Mouse (Mus musculus): ENCODE data around the gene Mtx1.

The Mtx1 gene

DNA sequence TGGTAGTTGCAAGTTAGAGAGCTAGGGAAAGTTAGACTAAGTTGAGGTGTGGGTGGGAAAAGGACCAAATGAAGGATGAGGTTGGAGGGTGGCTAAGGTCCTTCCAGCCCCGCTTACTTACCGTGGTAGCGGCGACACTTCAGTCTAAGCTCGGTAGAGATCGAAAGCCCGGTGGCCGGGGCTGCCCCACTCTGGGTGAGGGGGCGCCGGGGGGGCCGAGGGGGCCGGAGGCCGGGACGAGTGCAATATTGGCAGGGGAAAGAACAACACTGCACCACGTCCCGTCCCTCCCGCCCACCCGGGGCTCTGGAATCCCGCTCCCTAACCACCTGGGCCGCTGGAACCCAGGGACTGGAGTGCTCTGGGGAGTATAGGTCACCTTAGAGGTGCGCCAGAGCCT lies at the start of gene Mtx1:
Gene Mtx1 (minus strand): TSS at position 189 of the 400 bp plus-strand sequence.
- DNase-seq (ENCODE audit: low spot score in 2 of 2): no peak

DNA sequence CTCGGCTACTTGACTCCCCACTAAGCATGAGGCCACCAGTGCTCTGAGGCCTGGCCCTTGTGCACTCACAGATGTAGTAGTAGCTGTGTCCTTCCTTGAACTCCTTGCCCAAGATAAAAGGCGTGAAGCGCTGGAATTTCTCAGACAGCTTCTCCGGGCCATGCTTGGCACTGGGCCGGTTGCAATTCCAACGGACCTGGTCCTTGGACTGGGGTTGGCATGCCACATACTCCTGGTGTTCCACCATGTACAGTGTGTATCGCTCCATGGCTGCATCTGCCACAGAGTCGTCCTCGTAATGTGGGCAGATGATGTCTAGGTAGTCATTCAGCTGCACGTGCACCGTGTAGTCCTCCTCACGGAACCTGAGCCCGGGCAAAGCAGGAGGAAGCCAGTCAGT lies 49.2 kb upstream of the Mtx1 start:
- no peak for DNase-seq (ENCODE audit: low spot score in 2 of 2)

DNA sequence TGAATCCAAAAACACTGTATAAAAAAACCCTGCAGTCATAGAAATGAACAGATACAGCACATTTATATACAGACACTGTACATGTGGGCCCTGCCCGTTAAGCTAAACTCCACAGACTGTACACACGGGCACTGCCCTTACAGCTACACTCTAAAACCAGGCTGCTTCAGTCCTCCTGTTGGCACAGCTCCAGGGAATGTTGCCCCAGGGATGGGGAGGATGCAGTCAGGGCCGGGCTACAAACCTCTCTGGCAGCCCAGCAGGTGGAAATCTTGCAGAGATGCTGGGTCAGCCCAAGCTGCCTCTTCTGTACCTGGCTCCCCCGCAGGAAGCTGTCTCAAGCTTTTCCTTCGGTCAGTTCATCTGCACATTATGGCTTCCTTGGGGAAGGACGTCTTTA lies 44.9 kb upstream of the Mtx1 start:
- no peak for DNase-seq (ENCODE audit: low spot score in 2 of 2)

DNA sequence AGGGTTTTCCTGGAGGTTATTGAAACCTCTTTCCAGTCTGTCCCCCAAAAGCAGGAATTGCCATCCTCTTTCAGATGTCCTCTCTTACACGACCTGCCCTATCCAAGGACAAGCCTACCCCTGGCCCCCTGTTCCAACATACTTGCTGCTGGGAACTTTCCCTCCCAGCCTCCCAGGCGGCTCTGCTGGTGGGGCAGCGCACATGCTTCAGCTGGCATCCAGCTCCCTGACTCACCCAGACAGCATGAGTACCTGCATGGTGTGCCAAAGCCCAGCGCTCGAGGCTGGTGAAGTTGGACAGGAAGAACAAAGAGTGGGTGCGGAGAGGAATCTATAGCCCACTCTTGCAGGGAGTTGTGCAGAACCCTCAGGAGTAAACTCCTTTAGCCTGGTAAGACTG lies 44.0 kb upstream of the Mtx1 start:
- DNase-seq (ENCODE audit: low spot score in 2 of 2): peak in 1 of 2 experiments; percentile 43

DNA sequence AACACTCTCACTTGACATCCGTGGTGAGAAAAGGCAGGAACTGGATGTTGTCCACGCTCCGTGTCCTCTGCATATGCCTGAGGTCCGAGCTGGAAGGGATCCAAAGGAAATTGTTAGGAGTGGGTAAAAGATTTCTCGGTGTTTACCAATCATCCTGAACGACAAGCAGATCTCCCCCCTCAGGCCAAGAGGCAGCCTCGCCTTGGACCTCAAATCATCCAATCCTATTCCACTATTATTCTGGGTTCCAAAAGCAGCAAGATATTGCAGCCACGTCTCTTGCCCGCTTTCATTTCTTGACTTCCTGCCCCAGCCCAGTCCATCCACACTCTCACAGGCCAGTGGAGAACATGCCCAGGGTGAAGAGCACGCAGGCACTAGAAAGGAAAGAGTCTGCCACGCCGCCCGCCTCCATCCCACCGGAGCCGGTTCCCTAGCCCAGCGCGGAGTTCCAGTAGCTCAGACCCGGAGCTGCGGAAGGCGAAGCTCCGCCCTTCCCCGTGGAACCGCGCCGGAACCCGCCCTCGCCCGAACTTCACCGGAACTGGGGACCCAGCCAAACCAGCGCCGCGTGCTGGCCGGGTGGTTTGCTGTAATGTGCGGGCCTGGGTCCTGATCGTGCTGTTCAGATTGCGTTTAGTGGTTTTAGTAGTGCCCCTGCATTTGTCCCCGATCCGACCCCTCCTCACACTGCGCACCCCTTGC lies 43.3 kb upstream of the Mtx1 start, which contains the start of gene Slc50a1:
Gene Slc50a1 (minus strand): TSS at position 520 of the 705 bp plus-strand sequence.
- peak; percentile 70 to 76 for DNase-seq (ENCODE audit: low spot score in 2 of 2)

DNA sequence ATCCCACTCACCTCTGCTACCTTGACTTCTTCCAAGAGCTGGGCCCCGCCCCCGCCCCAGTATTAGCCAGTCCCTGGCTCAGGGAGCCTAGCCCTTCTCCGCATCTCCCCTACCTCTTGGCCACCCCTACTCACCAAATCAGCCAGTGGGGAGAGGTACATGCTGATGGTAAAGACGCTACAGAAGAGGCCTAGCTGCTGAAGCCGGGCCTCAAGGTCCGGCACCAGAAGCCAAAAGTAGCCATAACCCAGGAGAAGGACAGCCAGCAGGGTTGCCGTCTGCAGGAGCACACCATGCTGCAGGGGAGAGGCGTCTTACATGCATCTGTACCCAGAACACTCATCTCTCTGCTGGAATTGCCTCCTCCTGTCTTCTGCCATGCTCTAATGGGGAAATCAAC lies 42.0 kb upstream of the Mtx1 start:
- no peak for DNase-seq (ENCODE audit: low spot score in 2 of 2)

DNA sequence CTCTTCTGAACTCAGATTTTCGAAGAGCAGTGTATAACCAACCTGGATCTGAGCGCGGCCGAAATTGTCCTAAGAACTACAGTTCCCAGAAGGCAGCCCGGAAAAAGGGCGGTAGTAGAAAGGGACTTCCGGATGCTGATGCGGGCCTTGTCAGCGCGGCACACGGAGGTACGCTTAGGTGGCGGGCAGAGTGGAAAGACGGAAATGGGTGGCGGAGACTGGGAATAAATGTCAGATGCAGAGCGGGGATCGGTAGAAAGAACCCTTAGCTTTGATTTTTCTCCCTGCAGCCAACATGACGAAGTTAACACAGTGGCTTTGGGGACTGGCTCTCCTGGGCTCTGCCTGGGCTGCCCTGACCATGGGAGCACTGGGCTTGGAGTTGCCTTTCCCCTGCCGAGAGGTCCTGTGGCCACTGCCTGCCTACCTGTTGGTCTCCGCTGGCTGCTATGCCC lies 39.6 kb upstream of the Mtx1 start:
- peak in 1 of 2 experiments; percentile 66 for DNase-seq (ENCODE audit: low spot score in 2 of 2)

DNA sequence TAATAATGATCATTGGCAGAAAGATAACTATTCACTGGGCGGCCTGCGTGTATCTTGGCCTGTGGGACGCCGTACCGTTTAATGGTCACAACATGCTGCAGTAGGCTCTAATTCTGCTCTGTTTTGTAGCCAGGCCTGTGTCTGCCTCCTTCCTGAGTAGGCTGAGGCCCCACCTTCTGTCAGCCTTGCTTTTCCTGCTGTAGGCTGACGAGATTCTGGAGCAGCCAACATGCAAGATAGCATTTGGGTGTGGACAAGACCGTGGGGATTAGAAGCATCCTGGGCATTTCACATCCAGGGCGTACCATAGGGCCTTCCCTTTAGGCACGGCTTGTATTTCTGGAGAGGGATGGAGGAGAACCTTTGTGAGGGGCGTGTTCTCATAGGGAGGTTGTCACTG lies 35.5 kb upstream of the Mtx1 start:
- DNase-seq (ENCODE audit: low spot score in 2 of 2): no peak

DNA sequence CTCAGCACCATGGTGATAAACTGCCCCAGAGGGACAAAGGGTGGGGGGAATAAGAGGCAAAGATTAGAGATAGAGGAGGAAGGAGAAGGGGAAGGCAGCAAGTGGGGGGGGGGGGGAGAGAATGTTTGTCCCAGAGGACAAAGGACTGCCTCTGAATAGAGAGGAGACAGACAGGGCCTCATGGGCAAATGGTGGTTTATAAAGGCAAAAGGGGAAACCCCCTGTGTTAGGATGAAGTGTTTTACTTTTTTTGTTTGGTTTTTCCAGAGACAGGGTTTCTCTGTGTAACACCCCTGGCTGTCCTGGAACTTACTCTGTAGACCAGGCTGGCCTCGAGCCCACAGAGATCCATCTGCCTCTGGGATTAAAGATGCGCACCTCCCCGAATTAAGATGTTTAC lies 33.3 kb upstream of the Mtx1 start:
- no peak for DNase-seq (ENCODE audit: low spot score in 2 of 2)

DNA sequence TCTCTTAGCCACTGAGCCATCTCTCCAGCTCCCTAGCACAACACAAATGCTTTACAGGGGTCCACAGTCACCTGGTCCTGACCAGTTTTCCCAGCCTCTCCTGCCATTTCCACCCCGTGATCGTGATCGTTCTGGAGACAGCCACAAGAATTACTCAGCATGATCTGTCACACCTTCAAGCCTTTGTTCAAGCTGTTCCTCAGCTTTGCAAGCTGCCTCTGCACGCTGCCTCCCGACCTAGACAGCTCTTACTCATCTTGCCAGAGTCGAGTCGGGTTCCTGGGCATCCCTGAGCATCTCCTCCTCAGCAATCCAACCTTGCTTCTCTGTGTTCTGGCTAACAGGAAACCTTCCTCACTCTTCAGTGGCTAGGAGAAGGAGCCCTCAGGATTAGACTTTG lies 32.2 kb upstream of the Mtx1 start, which contains the start of gene Dpm3:
Gene Dpm3 (plus strand): TSS at position 283 of the 400 bp plus-strand sequence.
- DNase-seq (ENCODE audit: low spot score in 2 of 2): no peak

DNA sequence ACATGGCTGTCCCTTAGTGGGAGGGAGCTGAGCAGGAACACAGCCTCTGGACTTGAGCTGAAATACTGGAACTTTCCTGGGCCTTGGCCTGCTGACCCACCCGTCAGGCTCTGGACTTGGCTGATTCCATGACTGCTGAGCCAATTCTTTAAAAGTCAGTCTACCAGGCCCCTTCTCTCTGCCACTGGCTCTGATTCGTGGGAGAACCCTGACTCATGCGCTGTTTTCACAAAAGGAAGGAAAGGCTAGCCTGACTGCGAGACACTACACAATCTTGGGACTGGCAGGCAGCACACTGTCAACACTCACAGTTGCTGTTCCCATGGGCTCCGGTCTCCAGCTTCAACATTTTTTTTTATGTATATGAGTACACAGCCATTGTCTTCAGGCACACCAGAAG lies 29.3 kb upstream of the Mtx1 start:
- no peak for DNase-seq (ENCODE audit: low spot score in 2 of 2)

DNA sequence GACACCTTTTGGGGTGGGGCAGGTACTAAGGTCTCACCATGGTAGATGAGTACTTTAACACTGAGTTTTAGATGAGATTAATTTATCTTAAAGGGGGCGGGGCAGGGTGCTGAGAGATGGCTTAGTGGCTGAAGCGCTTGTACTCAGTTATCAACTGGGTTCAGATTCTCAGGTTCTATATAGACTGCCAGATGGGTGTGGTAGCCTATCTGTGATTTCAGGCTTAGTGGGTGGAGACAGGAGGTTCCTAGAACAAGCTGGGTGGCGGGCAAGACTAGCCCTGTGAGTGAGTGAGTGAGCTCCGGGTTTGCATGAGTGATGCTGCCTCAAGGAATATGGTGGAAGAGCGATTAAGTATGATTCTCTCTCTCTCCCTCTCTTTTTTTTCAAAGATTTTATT lies 28.1 kb upstream of the Mtx1 start:
- no peak for DNase-seq (ENCODE audit: low spot score in 2 of 2)

DNA sequence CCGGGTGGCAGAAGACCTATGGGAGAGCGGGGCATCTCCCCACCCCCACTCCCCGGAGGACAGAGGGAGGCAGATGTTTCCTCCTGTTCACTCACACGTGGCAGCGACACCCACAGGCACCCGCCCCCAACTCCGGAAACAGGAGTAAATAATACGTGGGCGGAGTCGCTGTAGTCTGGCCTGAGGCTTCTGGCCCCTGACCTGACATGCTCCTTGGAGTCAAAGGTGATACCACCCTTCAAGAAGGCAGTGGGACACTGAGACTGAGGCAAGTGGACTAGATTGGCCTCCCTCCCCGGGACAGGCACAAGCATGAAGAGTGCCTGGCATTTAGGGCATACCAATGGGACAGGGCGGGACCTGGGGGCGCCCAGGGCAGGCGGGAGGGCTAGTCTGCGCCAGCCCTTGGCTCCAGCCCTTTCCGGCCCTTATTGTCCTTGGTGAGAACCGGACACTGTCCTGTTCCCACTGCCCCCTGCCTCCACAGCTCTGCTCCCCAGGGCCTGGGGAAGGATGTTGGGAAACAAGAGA lies 24.5 kb upstream of the Mtx1 start:
- no peak for DNase-seq (ENCODE audit: low spot score in 2 of 2)

DNA sequence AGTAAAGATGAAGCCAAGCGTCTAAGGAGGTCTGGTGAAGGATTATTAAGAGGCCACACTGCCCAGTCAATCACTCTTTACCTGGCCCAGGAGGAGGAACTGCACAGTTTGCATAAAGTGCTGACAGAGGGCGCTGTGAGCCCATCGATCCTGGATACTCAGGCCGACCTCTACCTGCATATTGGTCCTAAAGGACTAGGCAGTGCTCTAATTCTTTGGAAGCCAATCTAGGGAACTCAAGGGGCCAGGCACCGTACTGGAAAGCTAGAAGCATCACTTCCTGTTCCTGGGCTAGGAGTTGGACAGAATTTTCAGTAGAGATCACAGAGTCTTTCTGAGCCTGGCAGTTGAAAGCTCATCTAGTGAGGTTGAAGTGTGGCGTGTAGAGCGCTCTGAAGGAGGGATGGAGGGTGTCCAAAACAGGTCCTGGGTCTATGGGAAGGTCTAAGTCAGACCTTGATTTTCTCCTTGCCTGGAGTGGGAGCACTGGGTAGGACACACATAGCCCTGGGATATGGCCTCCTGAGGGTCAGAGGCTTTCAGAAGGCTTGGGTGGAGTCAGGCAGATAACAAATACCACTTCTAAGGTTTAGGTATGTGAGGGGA lies 23.6 kb upstream of the Mtx1 start:
- no peak for DNase-seq (ENCODE audit: low spot score in 2 of 2)

DNA sequence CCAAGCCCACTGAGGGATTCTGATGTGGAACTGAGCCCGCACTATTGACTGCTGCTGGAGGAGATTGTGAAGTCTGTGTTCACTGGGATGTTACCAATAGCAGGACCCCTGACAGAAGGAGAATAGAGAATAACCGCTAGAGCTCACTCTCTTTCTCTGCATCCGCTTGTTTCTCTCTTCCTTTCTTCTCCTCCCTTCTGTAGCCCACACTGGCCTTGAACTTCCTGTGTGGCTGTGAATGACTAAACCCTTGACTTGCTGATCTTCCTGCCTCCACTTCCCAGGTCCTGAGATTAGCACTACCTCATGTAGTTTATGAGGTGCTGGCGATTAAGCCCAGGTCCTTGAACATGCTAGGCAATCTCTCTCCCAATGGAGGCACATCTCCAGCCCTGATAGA lies 20.6 kb upstream of the Mtx1 start:
- DNase-seq (ENCODE audit: low spot score in 2 of 2): no peak

DNA sequence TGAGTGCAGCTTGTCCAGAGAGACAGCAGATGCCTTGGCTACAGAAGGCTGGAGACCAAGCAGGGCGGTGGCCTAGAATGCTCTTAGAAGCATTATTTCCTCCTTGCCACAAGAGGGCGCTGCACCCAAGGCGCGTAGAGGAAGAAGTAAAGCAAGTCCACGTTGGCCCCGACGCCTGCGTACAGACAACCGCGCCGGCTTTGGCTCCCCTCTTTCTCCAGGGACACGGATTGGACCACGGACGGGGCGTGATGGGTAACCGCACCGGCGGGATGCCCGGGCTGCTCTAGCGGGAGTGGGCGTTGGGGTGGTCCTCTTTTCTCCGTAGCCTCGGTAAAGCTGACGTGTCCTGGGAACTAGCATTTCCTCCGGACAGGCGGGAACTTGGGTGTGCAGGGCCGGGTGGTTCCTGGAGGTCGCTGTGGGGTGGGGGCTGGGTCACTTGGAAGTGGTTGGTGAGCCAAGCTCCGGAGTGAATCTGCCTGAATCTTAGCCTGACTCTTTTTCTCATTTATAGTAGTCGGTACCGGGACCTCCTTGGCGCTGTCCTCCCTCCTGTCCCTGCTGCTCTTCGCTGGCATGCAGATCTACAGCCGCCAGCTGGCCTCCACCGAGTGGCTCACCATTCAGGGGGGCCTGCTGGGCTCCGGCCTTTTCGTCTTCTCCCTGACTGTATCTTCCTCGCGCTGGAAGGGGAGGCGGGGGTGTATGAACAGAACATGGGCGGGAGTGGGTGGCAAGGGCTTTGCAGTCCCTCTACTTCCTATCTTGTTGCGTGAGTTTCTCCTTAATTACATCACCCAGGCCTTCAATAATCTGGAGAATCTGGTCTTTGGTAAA lies 19.6 kb upstream of the Mtx1 start, which contains the start of gene Trim46:
Gene Trim46 (minus strand): TSS at position 49 of the 840 bp plus-strand sequence.
- DNase-seq (ENCODE audit: low spot score in 2 of 2): peak; percentile 80 to 84

DNA sequence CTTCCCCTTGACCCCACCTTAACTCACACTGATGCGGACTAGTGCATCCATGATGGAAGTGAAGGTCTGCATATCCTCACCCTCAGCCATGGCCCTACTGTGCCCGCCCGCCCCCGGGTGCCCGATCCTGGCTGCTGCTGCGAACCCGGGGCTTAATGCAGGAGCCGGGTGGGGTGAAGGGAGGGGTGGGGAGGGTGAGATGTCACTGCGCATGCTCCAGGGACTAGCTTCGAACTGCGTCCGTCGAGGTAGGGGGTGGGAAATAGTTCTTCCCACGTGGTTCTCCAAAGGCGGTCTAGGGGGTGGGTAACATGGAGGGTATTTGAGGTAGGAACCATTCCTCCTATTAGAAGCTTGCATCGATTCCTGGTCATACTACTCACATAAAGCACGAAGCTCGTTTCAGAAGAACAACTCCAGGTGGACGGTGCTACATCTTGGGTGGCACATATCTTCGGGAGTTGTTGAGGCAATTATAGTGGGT lies 18.8 kb upstream of the Mtx1 start, which contains the start of gene Krtcap2:
Gene Krtcap2 (plus strand): TSS at position 279 of the 484 bp plus-strand sequence.
- peak in 1 of 2 experiments; percentile 53 for DNase-seq (ENCODE audit: low spot score in 2 of 2)

DNA sequence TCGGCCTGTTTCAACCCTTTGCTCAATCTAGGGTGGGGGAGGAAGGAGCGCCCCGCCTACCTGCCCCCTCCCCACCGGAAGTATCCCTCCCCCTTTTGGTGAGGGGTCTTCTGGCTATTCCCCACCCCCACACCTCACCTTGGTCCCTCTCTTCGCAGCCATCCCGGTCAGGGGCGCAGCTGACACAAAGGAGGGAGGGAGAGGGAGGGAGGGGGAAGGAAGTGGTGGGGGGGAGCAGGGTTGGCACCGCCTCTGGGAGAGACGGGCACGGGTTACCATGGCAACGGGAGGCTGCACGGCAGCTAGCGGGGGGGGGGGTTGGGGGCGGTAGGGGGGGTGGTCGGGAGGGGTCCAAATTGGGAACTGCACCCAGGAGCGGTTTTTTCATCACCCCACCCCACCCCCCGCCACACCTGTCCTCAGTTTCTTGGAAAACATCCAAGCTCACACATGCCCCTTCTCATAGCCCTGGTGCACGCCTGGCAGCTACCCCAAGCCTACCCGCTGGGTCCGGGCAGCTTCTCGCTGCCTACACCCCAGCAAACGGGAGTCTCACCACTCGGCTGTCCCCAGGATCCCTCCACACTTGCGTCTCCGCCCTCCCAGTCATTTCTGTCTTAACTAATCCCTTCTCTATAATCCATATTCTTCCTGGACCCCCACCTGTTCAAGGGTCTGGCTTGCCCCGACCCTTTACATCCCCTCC lies 18.2 kb upstream of the Mtx1 start:
- DNase-seq (ENCODE audit: low spot score in 2 of 2): no peak

DNA sequence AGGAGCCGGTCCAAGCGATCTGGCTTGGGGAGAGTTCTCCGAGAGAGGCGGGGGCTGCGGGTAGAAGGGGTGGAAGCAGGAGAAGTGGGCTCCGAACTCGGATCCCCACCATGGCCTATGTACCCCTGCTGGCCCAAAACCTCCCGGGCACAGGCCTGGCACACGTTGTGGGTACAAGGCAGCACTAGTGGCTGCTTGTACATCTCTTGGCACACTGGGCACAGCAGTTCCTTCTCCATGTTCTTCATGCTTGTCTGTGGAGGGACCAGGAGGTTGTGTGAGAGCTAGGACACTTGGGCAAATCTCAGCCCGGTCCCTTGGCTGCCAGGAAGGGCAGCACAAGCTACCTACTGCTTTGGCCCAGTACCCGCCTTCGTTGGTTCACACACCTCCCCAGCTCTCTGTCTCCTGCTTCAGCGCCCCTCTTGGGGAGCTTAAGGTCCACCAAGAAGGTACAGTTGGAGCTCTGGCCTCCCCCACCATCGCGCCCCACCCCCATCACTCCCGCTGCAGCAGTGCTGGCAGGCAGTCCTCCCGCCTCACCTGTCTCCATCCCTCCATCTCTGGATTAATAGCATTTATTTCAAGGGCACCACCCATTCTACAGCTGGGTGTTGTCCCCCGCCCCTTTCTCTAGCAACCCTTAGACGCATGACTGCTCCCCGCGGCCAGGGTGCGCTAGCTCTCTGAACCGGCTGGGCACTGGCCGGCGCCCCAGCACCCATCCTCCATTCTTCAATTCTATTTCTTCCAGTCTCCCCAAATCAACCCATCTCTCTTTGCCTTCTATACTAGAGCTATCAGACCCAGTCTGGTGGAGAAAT lies 17.5 kb upstream of the Mtx1 start:
- no peak for DNase-seq (ENCODE audit: low spot score in 2 of 2)

DNA sequence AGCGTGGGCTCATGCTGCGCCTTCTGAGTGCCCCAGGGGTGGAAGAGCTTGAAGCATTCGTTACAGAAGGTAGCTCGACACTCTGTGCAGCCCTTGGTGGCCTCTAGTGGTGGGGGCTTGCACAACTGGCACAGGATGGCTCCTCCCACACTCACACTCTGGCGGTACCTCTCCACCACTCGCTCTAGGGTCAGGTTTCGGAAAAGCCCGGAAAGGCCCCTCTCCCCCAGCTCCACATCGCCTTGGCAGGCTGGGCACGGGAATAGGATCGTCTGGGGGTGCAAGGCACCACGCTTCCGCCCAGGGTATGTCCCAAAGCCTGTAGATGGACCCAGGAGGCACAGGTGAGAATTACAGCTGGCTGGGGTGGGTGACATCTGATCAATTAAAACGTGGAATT lies 16.7 kb upstream of the Mtx1 start:
- no peak for DNase-seq (ENCODE audit: low spot score in 2 of 2)

Data from frontal cortex, postnatal 25 days (tissue).